Mouse (Mus musculus): ENCODE results near the gene Epha2. TPM values are rescaled to one million over a fixed set of nuclear protein-coding genes. Genes with fewer than 3 reads are reported as not detected.

Epha2 gene
- total RNA-seq, 2 experiments from 2014 or later: 0.99 to 1.4 TPM

GRCm38 (mm10) chr4:141302428-141303401, 1.7 kb downstream of the Epha2 start:
- no peak for DNase-seq (ENCODE audit: low spot score in 2 of 2)

- no peak for DNase-seq (ENCODE audit: low spot score in 2 of 2)
Observed at GRCm38 (mm10) chr4:141303402-141304222, 2.6 kb downstream of the Epha2 start.

- no peak for DNase-seq (ENCODE audit: low spot score in 2 of 2)
Observed at GRCm38 (mm10) chr4:141304223-141304611, 3.2 kb downstream of the Epha2 start.

GRCm38 (mm10) chr4:141306057-141306456, 5.0 kb downstream of the Epha2 start:
- DNase-seq (ENCODE audit: low spot score in 2 of 2): no peak

GRCm38 (mm10) chr4:141308381-141308780, 7.3 kb downstream of the Epha2 start:
- DNase-seq (ENCODE audit: low spot score in 2 of 2): no peak

GRCm38 (mm10) chr4:141308857-141309772, 8.1 kb downstream of the Epha2 start:
- DNase-seq (ENCODE audit: low spot score in 2 of 2): no peak

- no peak for DNase-seq (ENCODE audit: low spot score in 2 of 2)
Observed at GRCm38 (mm10) chr4:141309773-141310145, 8.7 kb downstream of the Epha2 start.

GRCm38 (mm10) chr4:141310191-141310606, 9.2 kb downstream of the Epha2 start:
- DNase-seq (ENCODE audit: low spot score in 2 of 2): no peak

- DNase-seq (ENCODE audit: low spot score in 2 of 2): no peak
Observed at GRCm38 (mm10) chr4:141311078-141311477, 10.0 kb downstream of the Epha2 start.

GRCm38 (mm10) chr4:141311506-141311905, 10.5 kb downstream of the Epha2 start:
- no peak for DNase-seq (ENCODE audit: low spot score in 2 of 2)

GRCm38 (mm10) chr4:141311908-141312307, 10.9 kb downstream of the Epha2 start:
- DNase-seq (ENCODE audit: low spot score in 2 of 2): no peak

GRCm38 (mm10) chr4:141312513-141313131, 11.6 kb downstream of the Epha2 start:
- no peak for DNase-seq (ENCODE audit: low spot score in 2 of 2)

- no peak for DNase-seq (ENCODE audit: low spot score in 2 of 2)
Observed at GRCm38 (mm10) chr4:141313481-141313880, 12.4 kb downstream of the Epha2 start.

- DNase-seq (ENCODE audit: low spot score in 2 of 2): no peak
Observed at GRCm38 (mm10) chr4:141313924-141314323, 12.9 kb downstream of the Epha2 start.

GRCm38 (mm10) chr4:141314745-141315144, 13.7 kb downstream of the Epha2 start:
- no peak for DNase-seq (ENCODE audit: low spot score in 2 of 2)

- no peak for DNase-seq (ENCODE audit: low spot score in 2 of 2)
Observed at GRCm38 (mm10) chr4:141316023-141316422, 15.0 kb downstream of the Epha2 start.

GRCm38 (mm10) chr4:141316498-141317180, 15.6 kb downstream of the Epha2 start:
- DNase-seq (ENCODE audit: low spot score in 2 of 2): no peak

- DNase-seq (ENCODE audit: low spot score in 2 of 2): no peak
Observed at GRCm38 (mm10) chr4:141317914-141318313, 16.9 kb downstream of the Epha2 start.

- no peak for DNase-seq (ENCODE audit: low spot score in 2 of 2)
Observed at GRCm38 (mm10) chr4:141322526-141322925, 21.5 kb downstream of the Epha2 start.

- no peak for DNase-seq (ENCODE audit: low spot score in 2 of 2)
Observed at GRCm38 (mm10) chr4:141324771-141325191, 23.7 kb downstream of the Epha2 start.

All from layer of hippocampus, adult 18-20 months (tissue).